Mouse (Mus musculus): ENCODE data around the gene Fancd2os.

DNA sequence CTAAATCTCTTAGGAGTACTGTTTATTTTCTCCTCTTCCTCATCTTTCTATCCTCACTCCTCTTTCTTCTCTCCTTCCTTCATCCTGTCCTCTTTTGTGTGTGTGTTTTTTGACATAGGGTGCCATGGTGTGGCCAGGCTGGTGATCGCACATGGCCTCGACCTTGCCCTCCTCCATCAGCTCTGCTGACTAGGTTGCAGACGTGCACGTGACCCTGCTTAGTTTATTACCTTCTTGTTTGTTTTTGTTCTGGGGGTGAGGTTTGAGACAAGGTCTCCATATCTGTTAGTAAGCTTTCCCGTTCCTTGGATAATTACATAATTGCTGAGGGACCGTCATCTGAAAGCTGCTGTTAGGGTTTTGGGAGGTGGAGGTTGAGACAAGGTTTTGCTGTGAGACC is 8.4 kb upstream of the Fancd2os start:
- TF ChIP-seq CTCF (IDR thresholded peaks at IDR 0.05; ENCODE audit: low read depth) (no peak), EP300 (IDR thresholded peaks at IDR 0.05; ENCODE audit: low read depth) (no peak)
